Mouse (Mus musculus) macrophage (primary cell): ENCODE data around the gene Armh2. TPM values are rescaled to one million over a fixed set of nuclear protein-coding genes. Genes with fewer than 3 reads are reported as not detected.

Experiments
- H3K27ac ChIP-seq: fragments of 350-480 bp; formaldehyde crosslinking; 2 replicates; pipeline ENCODE4 v1.9.0; 2021
- H3K36me3 ChIP-seq: fragments of 350-480 bp; formaldehyde crosslinking; 2 replicates; pipeline ENCODE4 v1.9.0; 2021; ENCODE audit errors: inconsistent target
- H3K4me3 ChIP-seq: fragments of 350-480 bp; formaldehyde crosslinking; 2 replicates; pipeline ENCODE4 v1.9.0; 2021; ENCODE audit errors: inconsistent target
- H3K79me2 ChIP-seq: fragments of 350-480 bp; formaldehyde crosslinking; 2 replicates; pipeline ENCODE4 v1.9.0; 2021; ENCODE audit errors: inconsistent target
- WGBS: methylation state at CpG from one replicate; pipeline ENCODE4 v1.1.7; 2026; ENCODE audit warnings: inconsistent platforms; ENCODE audit not compliant: missing documents; 5-methylcytosine and 5-hydroxymethylcytosine counted together
- polyA plus RNA-seq: library from polyadenylated mRNA; stranded (reverse); fragments of 250-400 nt; gene quantifications from 3 replicates; pipeline ENCODE4 v1.2.4, GENCODE M21; 2018; ENCODE audit warnings: inconsistent platforms
- total RNA-seq, 78 experiments: library from RNA; depleted of rRNA; stranded (reverse); fragments of 250-400 nt; gene quantifications; 1 replicate in 9 of 78; 2 replicates in 24 of 78; 3 replicates in 43 of 78; 4 replicates in 2 of 78; pipeline ENCODE4 v1.2.4; 2018; ENCODE audit warnings: inconsistent platforms in 56 of 78

Armh2 gene
- total RNA-seq (2018; cell fraction: chromatin; rRNA removed) = not detected
- not detected for total RNA-seq (2018; cell fraction: cytosol; rRNA removed)
- total RNA-seq (2018; cell fraction: nucleus; rRNA removed) = not detected
- not detected in 3 replicates for polyA plus RNA-seq

DNA sequence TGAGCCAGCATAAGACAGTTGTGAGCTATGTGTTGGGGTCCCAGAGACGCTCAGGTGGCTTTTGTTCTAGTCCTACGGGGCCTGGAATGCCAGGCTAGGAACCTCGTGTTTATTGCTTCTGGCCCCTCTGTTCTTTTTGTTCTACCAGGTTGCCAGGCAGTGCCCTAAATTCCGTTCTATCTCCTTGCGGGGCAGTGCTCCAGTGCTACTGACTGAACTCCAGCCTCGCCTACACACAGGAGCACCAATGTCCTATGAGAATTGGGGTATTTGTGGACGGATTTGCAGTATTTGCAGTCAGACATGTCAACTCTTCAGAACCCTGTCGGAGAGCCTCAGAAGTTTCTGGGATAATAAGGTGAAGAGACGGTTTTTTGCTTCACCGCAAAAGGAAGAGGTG lies at the start of gene Armh2:
Armh2 (plus strand) TSS at position 205 of the 400 bp plus-strand sequence.
- Histone ChIP-seq H3K27ac (no peak within 1 kb of the TSS), H3K4me3 (no peak within 1 kb of the TSS), H3K79me2 (no peaks in the 10 kb centered on the region), H3K36me3 (no peaks in the 10 kb centered on the region)
- WGBS = 96% methylated on average over 10 of the region's 10 CpGs

- H3K36me3 ChIP-seq = no peaks in the 10 kb centered on the region
- H3K4me3 ChIP-seq = no peak overlapping the region
- WGBS = 87% methylated on average over 7 of the region's 7 CpGs
- no peaks in the 10 kb centered on the region for H3K79me2 ChIP-seq
- H3K27ac ChIP-seq = no peak overlapping the region
Observed at GRCm38 (mm10) chr13:24693312-24693711, 47.7 kb upstream of the Armh2 start.

DNA sequence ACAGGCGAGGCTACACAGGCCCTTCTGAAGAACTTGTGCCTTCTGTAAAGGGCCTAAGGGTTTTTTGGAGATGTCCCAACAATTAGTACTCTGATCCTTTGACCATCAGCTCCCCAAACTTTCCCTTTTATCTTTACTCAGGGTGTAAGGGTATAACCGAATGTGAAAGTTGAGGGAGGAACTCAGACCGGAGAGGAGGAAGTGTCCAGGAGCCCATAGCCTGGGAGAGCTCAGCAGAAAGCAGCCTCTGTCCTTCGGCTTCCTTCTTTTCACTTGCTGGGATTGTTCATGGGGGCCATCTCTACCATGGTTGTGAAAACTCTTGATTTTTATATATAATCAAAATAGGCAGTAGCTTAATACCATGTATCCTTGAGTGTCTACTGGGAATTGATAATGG lies 42.3 kb upstream of the Armh2 start:
- 29% methylated on average over 4 of the region's 4 CpGs for WGBS
- Histone ChIP-seq H3K36me3 (no peaks in the 10 kb centered on the region), H3K79me2 (no peaks in the 10 kb centered on the region), H3K27ac (no peak overlapping the region), H3K4me3 (no peak overlapping the region)

GRCm38 (mm10) chr13:24702128-24702527 lies 38.9 kb upstream of the Armh2 start:
- Histone ChIP-seq H3K27ac (no peak overlapping the region), H3K36me3 (no peaks in the 10 kb centered on the region), H3K4me3 (no peak overlapping the region), H3K79me2 (no peaks in the 10 kb centered on the region)
- WGBS = 92% methylated on average over 5 of the region's 5 CpGs

- Histone ChIP-seq H3K79me2 (no peaks in the 10 kb centered on the region), H3K27ac (no peak overlapping the region), H3K4me3 (no peak overlapping the region), H3K36me3 (no peaks in the 10 kb centered on the region)
- WGBS = 86% methylated on average over 12 of the region's 12 CpGs
Observed at GRCm38 (mm10) chr13:24709656-24710396, 31.2 kb upstream of the Armh2 start.

DNA sequence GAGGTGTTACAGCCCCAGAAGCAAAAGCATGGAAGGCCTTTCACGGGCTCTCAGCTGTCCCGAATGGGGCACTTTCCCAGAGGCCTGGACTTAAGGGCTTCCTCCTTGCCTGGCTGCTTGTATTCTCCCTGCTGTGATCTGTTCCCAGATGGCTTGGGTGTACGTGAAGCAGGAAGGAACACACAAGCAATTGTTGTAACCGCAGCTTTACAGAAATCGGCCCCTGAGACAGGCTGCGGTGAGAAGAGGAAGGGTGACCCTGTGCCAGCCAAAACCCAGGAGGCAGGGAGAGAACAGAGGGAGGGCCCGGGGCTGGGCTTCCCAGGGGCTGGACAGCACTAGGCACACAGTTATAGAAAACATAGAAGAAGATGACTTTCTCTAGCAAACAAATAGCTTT lies 30.1 kb upstream of the Armh2 start:
- Histone ChIP-seq H3K36me3 (no peaks in the 10 kb centered on the region), H3K27ac (no peak overlapping the region), H3K79me2 (no peaks in the 10 kb centered on the region)

GRCm38 (mm10) chr13:24712581-24713130 lies 28.4 kb upstream of the Armh2 start:
- Histone ChIP-seq H3K27ac (no peak overlapping the region), H3K36me3 (no peaks in the 10 kb centered on the region), H3K79me2 (no peaks in the 10 kb centered on the region), H3K4me3 (no peak overlapping the region)
- WGBS = 85% methylated on average over 7 of the region's 7 CpGs

More for the DNA sequence above, 30.1 kb upstream of the Armh2 start:
- 23% methylated on average over 7 of the region's 7 CpGs for WGBS
- H3K4me3 ChIP-seq = no peak overlapping the region

DNA sequence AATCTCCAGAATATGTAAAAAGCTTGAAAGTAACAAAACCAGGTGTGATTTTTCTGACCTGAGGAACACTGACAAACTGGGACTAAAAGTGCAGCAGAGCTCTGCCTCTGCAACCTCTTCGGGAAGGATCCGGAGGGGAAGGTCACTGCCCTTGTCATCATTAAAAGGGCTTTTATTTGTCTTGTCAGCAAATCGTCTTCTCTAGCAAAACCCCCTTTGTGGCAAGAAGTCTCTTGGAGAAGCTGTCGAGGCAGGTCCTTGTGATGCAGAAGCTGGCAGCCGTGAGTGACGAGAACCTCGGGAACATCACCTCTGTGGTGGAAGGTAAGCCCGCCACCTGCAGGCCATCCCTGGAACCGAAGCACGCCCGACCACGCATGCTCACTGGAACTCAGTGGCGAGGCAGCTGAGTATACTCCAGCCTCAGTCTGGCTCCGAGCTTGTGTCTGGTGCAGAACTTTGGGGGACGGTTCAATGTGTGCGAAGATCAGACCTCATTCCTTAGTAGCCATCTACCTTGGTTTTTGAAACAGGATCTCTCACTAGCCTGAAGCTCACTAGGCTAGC lies 27.5 kb upstream of the Armh2 start:
- whole genome bisulfite sequencing = 80% methylated on average over 16 of the region's 16 CpGs
- no peak overlapping the region for H3K27ac ChIP-seq
- H3K36me3 ChIP-seq = no peaks in the 10 kb centered on the region
- no peaks in the 10 kb centered on the region for H3K79me2 ChIP-seq
- no peak overlapping the region for H3K4me3 ChIP-seq

DNA sequence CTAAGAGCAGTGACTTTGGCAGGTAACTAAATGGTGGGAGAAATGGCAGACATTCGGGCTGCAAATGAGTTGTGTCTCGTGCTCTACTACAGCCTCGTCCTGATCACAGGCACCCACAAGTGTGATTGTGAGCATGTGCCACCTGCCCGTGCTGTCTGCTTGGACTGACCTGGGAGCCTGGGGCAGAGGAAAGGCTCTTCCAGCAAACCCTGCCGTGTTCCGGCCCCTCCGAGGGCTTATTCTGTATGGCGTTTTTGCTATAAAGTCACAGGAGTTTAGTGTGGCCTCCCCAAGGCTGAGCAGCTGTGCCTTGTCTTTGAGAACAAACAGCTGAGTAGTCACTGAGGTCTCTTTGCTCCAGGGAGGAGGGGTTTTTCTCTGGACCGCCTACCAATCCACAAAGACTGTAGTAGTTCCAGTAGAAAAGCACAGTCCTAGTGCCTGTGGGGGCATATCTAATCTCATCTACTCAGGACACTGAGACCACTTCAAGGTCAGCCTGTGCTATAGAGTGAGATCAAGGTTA lies 26.6 kb upstream of the Armh2 start:
- H3K79me2 ChIP-seq = no peaks in the 10 kb centered on the region
- H3K27ac ChIP-seq = no peak overlapping the region
- 96% methylated on average over 9 of the region's 9 CpGs for WGBS
- no peak overlapping the region for H3K4me3 ChIP-seq
- H3K36me3 ChIP-seq = no peaks in the 10 kb centered on the region

DNA sequence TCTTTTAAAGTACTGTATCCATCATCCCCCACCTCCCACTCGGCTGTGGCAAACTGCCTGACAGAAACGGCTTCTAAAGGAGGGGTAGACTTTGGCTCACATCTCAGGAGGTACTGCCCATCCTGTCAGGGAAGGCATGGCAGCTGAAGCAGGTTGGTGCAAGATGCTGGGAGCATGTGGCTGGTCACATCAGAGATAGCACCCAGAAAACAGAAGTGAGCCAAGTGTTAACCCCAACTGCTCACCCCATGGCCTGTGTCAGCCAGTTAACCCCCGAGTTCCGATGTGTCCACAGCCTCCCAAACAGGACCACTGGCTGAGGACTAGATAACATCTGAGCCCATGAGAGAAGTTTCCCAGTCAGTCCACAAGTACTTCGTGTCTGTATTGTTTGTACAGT lies 25.4 kb upstream of the Armh2 start:
- H3K27ac ChIP-seq = no peak overlapping the region
- WGBS = 98% methylated on average over 5 of the region's 5 CpGs
- no peak overlapping the region for H3K4me3 ChIP-seq
- no peaks in the 10 kb centered on the region for H3K36me3 ChIP-seq
- H3K79me2 ChIP-seq = no peaks in the 10 kb centered on the region

DNA sequence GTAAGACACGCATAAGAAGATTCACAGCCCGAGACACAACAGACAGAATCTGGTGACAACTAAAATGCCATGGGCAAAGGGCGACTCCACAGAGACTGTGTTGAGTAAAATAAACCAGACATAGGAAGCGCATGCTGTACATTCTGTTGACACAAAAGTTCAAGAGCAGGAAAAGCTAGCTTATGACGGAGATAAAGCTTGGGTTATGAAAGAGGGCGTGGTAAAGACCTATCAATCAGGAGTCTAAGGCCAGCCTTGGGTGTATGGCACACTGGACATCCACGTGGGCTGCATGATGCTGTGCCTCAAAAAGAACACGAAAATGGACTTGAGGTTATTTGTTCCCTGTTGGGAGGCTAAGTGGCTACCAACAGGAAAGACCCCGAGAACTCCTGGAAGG lies 24.6 kb upstream of the Armh2 start:
- whole genome bisulfite sequencing = 93% methylated on average over 9 of the region's 9 CpGs
- Histone ChIP-seq H3K36me3 (no peaks in the 10 kb centered on the region), H3K27ac (no peak overlapping the region), H3K4me3 (no peak overlapping the region), H3K79me2 (no peaks in the 10 kb centered on the region)

- H3K4me3 ChIP-seq = no peak overlapping the region
- no peak overlapping the region for H3K27ac ChIP-seq
- H3K36me3 ChIP-seq = no peaks in the 10 kb centered on the region
- H3K79me2 ChIP-seq = no peaks in the 10 kb centered on the region
- WGBS = 92% methylated on average over 7 of the region's 7 CpGs
Observed at GRCm38 (mm10) chr13:24717677-24718076, 23.4 kb upstream of the Armh2 start.

DNA sequence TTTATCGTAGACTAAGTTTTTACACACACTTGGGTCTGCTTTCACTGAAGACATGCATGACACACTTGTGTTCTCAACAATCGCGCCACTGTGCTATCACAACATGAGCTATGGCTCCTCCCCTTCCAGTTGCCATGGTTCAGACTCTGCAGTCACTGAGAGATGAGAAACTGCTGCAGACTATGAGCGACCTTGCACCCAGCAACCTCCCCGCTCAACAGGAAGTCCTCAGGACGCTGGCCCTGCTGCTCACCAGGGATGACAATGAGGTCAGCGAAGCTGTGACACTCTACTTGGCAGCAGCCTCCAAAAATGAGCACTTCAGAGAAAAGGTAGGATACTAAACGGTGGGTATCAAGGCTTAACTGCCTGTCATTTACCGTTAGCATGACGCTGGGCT lies 19.5 kb upstream of the Armh2 start:
- Histone ChIP-seq H3K27ac (no peak overlapping the region), H3K4me3 (no peak overlapping the region), H3K79me2 (no peaks in the 10 kb centered on the region), H3K36me3 (no peaks in the 10 kb centered on the region)
- 89% methylated on average over 10 of the region's 10 CpGs for WGBS

- Histone ChIP-seq H3K27ac (no peak overlapping the region), H3K4me3 (no peak overlapping the region), H3K79me2 (no peaks in the 10 kb centered on the region), H3K36me3 (no peaks in the 10 kb centered on the region)
- WGBS = 92% methylated on average over 8 of the region's 8 CpGs
Observed at GRCm38 (mm10) chr13:24723699-24724394, 17.2 kb upstream of the Armh2 start.

GRCm38 (mm10) chr13:24724395-24724759 lies 16.7 kb upstream of the Armh2 start:
- 96% methylated on average over 4 of the region's 4 CpGs for WGBS
- H3K4me3 ChIP-seq = no peak overlapping the region
- no peaks in the 10 kb centered on the region for H3K79me2 ChIP-seq
- H3K27ac ChIP-seq = no peak overlapping the region
- no peaks in the 10 kb centered on the region for H3K36me3 ChIP-seq
